Mouse (Mus musculus) midbrain, embryonic 11.5 days (tissue): ENCODE measurements around the gene Abi1. TPM values are rescaled to one million over a fixed set of nuclear protein-coding genes. Genes with fewer than 3 reads are reported as not detected.

ENCODE experiments used
- ATAC-seq: fragments of 200-750 bp; cut with Nextera tagmentation; 2 replicates; pipeline ENCODE4 v1.8.0; 2017; ENCODE audit warnings: moderate TSS enrichment, moderate library complexity; ENCODE audit not compliant: low FRiP score
- DNase-seq: peaks from one replicate; pipeline ENCODE4 v3.0.0; 2015; ENCODE audit warnings: low spot score; ENCODE audit errors: missing footprints
- H3K27ac ChIP-seq: fragments of 300-500 bp; sonication (generic); 2 replicates; pipeline ENCODE4 v1.5.1; 2014; ENCODE audit warnings: low read depth, low read length
- H3K27me3 ChIP-seq: fragments of 300-500 bp; sonication (generic); 2 replicates; pipeline ENCODE4 v1.6.1; 2014; ENCODE audit warnings: mild to moderate bottlenecking, low read length, moderate library complexity, mixed read lengths; ENCODE audit not compliant: control insufficient read depth, insufficient read depth
- H3K36me3 ChIP-seq: fragments of 300-500 bp; sonication (generic); 2 replicates; pipeline ENCODE4 v1.6.1; 2014; ENCODE audit warnings: mild to moderate bottlenecking, low read length, moderate library complexity, mixed read lengths; ENCODE audit not compliant: control insufficient read depth, insufficient read depth
- H3K4me1 ChIP-seq: fragments of 300-500 bp; sonication (generic); 2 replicates; pipeline ENCODE4 v1.6.1; 2014; ENCODE audit warnings: low read length; ENCODE audit not compliant: control insufficient read depth, insufficient read depth
- H3K4me2 ChIP-seq: fragments of 300-500 bp; sonication (generic); 2 replicates; pipeline ENCODE4 v1.6.1; 2014; ENCODE audit warnings: mild to moderate bottlenecking, moderate library complexity
- H3K4me3 ChIP-seq: fragments of 300-500 bp; sonication (generic); 2 replicates; pipeline ENCODE4 v1.5.1; 2014; ENCODE audit warnings: low read depth, low read length
- H3K9ac ChIP-seq: fragments of 300-500 bp; sonication (generic); 2 replicates; pipeline ENCODE4 v1.6.1; 2014; ENCODE audit warnings: low read length
- H3K9me3 ChIP-seq: fragments of 300-500 bp; sonication (generic); 2 replicates; pipeline ENCODE4 v1.6.1; 2016; ENCODE audit warnings: low read length; ENCODE audit not compliant: control insufficient read depth
- WGBS: fragments of 180-500 bp; shearing (Covaris S2); extraction: QIAGEN DNeasy Blood & Tissue Kit; methylation state at CpG from one replicate; pipeline ENCODE4 v1.1.7; 2014; 5-methylcytosine and 5-hydroxymethylcytosine counted together
- polyA plus RNA-seq: library from polyadenylated mRNA; unstranded; fragments of >200 nt; fragmentation: Nextera tagmentation; extraction: Ambion mirVana; gene quantifications from 2 replicates; pipeline ENCODE4 v1.2.1, GENCODE M21; 2014

The Abi1 gene
- polyA plus RNA-seq, 1 experiment from 2014 or later: 40.6 TPM

- Histone ChIP-seq H3K27ac (peak overlapping the region; percentile 92), H3K9me3 (no peaks in the 10 kb centered on the region), H3K4me2 (peak overlapping the region; percentile 77), H3K4me1 (peaks cover 4% of the 10 kb centered on the region), H3K36me3 (no peaks in the 10 kb centered on the region), H3K4me3 (peak overlapping the region; percentile 77), H3K27me3 (no peaks in the 10 kb centered on the region), H3K9ac (peak overlapping the region; percentile 89)
- under 1% methylated on average over 56 of the region's 59 CpGs for WGBS
- ATAC-seq (peak; percentile 89), DNase-seq (peak; percentile 98)
Observed at GRCm38 (mm10) chr2:23039082-23040000, 700 bp downstream of the Abi1 start.

- Histone ChIP-seq H3K4me2 (no peak overlapping the region), H3K4me3 (no peak overlapping the region), H3K9ac (no peak overlapping the region), H3K9me3 (no peaks in the 10 kb centered on the region), H3K27me3 (no peaks in the 10 kb centered on the region), H3K27ac (no peak overlapping the region), H3K36me3 (no peaks in the 10 kb centered on the region), H3K4me1 (peaks cover 4% of the 10 kb centered on the region)
- DNase-seq: no peak
- 98% methylated on average over 1 of the region's 1 CpGs for whole genome bisulfite sequencing
- ATAC-seq: no peak
Observed at GRCm38 (mm10) chr2:23035467-23035866, 4.6 kb downstream of the Abi1 start.

- Histone ChIP-seq H3K4me1 (peaks cover 4% of the 10 kb centered on the region), H3K4me2 (no peak overlapping the region), H3K9me3 (no peaks in the 10 kb centered on the region), H3K9ac (no peak overlapping the region), H3K27ac (no peak overlapping the region), H3K36me3 (peaks cover under 1% of the 10 kb centered on the region; the same call in 1 of the 2 replicates), H3K27me3 (no peaks in the 10 kb centered on the region), H3K4me3 (no peak overlapping the region)
- DNase-seq (peak; percentile 35), ATAC-seq (no peak)
- WGBS: 90% methylated on average over 3 of the region's 3 CpGs
Observed at GRCm38 (mm10) chr2:23034692-23035435, 5.2 kb downstream of the Abi1 start.

GRCm38 (mm10) chr2:23030631-23031030 lies 9.4 kb downstream of the Abi1 start:
- 98% methylated on average over 3 of the region's 4 CpGs for WGBS

GRCm38 (mm10) chr2:23028826-23029225 lies 11.2 kb downstream of the Abi1 start:
- 76% methylated on average over 4 of the region's 4 CpGs for WGBS
- no peak for DNase-seq
- peaks cover 3% of the 10 kb centered on the region; the same call in 1 of the 2 replicates for H3K36me3 ChIP-seq
- no peaks in the 10 kb centered on the region for H3K4me1 ChIP-seq
- no peaks in the 10 kb centered on the region for H3K27me3 ChIP-seq
- H3K4me2 ChIP-seq: no peak overlapping the region
- H3K9me3 ChIP-seq: no peaks in the 10 kb centered on the region
- no peak overlapping the region for H3K9ac ChIP-seq
- H3K4me3 ChIP-seq: no peak overlapping the region
- ATAC-seq: no peak
- no peak overlapping the region for H3K27ac ChIP-seq

More at GRCm38 (mm10) chr2:23030631-23031030, 9.4 kb downstream of the Abi1 start:
- no peaks in the 10 kb centered on the region for H3K27me3 ChIP-seq
- ATAC-seq: no peak
- peaks cover 3% of the 10 kb centered on the region; the same call in 1 of the 2 replicates for H3K36me3 ChIP-seq
- peak; percentile 14 for DNase-seq
- H3K9me3 ChIP-seq: no peaks in the 10 kb centered on the region
- H3K27ac ChIP-seq: no peak overlapping the region
- no peak overlapping the region for H3K9ac ChIP-seq
- no peak overlapping the region for H3K4me2 ChIP-seq
- no peaks in the 10 kb centered on the region for H3K4me1 ChIP-seq
- no peak overlapping the region for H3K4me3 ChIP-seq

- Histone ChIP-seq H3K4me3 (no peak overlapping the region), H3K4me2 (no peak overlapping the region), H3K4me1 (no peaks in the 10 kb centered on the region), H3K36me3 (peaks cover 3% of the 10 kb centered on the region; the same call in 1 of the 2 replicates), H3K9me3 (no peaks in the 10 kb centered on the region), H3K27ac (no peak overlapping the region), H3K27me3 (no peaks in the 10 kb centered on the region), H3K9ac (no peak overlapping the region)
- WGBS: 89% methylated on average over 1 of the region's 1 CpGs
- DNase-seq (no peak), ATAC-seq (no peak)
Observed at GRCm38 (mm10) chr2:23026379-23026778, 13.7 kb downstream of the Abi1 start.

GRCm38 (mm10) chr2:23023714-23024282 lies 16.2 kb downstream of the Abi1 start:
- peak; percentile 59 for DNase-seq
- Histone ChIP-seq H3K27me3 (no peaks in the 10 kb centered on the region), H3K4me2 (no peak overlapping the region), H3K9me3 (no peaks in the 10 kb centered on the region), H3K9ac (no peak overlapping the region), H3K27ac (no peak overlapping the region), H3K36me3 (no peaks in the 10 kb centered on the region), H3K4me3 (no peak overlapping the region), H3K4me1 (no peaks in the 10 kb centered on the region)
- 88% methylated on average over 4 of the region's 4 CpGs for WGBS
- ATAC-seq: no peak

GRCm38 (mm10) chr2:23023023-23023422 lies 17.0 kb downstream of the Abi1 start:
- H3K4me2 ChIP-seq: no peak overlapping the region
- no peaks in the 10 kb centered on the region for H3K36me3 ChIP-seq
- DNase-seq (peak; percentile 62), ATAC-seq (no peak)
- H3K4me1 ChIP-seq: no peaks in the 10 kb centered on the region
- H3K9me3 ChIP-seq: no peaks in the 10 kb centered on the region
- WGBS: 89% methylated on average over 3 of the region's 3 CpGs
- H3K4me3 ChIP-seq: no peak overlapping the region
- no peak overlapping the region for H3K9ac ChIP-seq
- H3K27me3 ChIP-seq: no peaks in the 10 kb centered on the region
- no peak overlapping the region for H3K27ac ChIP-seq
